Mouse (Mus musculus) embryo, embryonic 10.5 days (tissue): ENCODE data around the gene Mast4.
A peak's percentile ranks its signal among the peaks of the same experiment; 100 is the strongest.

Experiments
- DNase-seq: peaks from one replicate; pipeline ENCODE4 v3.0.0-alpha.2; 2015; ENCODE audit warnings: low spot score

Mast4 gene

DNA sequence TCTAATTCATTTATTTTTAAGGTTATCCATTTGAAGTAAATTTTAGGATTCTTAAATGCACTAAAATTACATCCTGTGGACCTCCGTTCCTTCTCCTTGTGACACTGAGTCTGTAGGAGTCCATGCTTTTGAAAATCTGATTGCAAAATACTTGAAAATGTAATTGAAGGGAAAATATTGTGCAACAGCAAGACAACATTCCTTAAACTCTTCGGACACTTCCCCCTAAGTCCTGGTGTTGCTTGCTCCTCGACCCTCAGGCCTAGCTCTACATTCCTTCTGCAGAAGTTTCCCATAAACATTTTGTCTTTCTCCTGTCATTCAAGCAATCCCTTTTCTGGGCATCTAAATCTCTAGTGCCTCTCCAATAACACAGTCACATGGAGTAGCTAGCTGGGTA, 474.2 kb downstream of the Mast4 start:
- DNase-seq = no peak

DNA sequence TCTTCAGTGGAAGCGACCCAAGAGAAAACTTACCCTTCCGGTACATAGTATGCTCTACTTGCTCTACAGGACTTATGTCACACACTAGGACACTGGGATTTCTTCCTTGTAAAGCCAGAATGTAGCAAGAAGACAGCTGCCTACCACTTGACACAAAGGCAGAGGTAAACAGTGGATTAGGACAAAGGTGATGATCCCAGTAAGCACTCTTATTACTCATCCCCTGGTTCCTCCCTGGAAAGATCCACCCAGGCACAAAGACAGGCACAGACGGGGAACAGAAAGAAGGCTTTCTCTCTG, 476.8 kb downstream of the Mast4 start:
- DNase-seq = no peak

DNA sequence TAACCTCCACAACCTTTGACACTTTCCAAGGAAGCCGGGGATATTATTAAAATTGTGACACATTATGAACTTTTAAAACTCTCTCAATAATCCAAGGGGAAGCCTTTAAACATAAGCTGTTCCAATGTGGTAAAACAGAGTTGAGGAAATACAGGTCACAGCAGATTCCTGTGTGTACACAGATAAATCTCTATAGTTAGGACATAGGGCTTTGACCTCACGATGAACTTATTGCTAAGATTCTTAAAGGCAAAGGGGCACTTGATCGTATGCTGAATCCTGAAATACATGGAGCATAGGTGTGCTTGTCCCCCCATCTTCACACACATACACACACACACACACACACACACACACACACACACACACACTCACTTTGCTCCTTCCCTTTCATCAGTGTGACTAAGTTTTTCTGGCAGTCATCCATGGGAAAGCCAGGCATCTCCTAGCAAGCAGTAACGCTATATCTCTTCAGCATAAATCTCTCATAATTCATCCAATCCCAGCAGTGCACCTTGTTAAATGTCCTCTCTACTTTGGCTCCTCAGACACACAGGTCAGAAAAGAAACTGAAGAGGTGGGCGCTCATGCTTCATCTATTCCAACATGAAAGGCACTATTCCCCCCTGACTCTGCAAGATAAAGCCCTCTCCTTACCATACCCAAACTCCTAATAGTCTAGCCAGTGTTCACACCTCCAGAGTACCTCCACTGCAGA, 477.3 kb downstream of the Mast4 start:
- DNase-seq = no peak

DNA sequence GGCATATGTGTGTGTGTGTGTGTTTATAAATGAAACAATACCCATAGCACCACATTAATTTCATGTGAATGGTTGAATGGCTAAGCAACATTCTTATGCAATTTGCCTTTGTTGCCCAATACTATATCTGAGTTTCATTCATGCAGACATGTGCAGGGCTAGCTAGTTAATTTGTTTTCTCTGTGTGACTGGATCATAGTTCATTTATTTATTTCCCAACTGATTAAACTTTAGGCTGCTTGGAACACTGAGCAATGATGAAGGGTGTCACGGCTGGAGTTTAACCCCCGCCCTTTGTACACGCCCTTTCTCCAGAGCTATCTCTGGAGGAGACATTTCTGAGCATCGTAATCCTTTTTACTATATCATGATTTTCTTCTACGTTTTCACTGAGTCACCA, 481.4 kb downstream of the Mast4 start:
- no peak for DNase-seq

DNA sequence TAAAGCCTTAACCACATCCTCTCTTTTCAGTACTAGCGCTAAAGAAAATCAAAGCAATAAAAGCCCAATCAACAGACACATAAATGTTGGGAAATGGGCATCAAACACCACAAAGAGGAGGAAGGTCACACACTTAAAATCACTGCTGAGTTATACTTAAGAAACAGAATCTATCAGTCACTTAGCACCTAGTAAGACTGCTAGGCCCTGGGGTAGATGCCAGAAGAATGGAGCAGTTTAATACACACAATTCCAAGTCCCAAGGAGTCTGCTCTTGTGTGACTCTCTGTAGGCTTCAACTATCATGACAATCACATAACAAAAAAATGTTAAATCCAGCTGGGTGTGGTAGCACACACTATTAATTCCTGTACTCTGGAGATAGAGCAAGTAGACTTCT, 483.0 kb downstream of the Mast4 start:
- no peak for DNase-seq

DNA sequence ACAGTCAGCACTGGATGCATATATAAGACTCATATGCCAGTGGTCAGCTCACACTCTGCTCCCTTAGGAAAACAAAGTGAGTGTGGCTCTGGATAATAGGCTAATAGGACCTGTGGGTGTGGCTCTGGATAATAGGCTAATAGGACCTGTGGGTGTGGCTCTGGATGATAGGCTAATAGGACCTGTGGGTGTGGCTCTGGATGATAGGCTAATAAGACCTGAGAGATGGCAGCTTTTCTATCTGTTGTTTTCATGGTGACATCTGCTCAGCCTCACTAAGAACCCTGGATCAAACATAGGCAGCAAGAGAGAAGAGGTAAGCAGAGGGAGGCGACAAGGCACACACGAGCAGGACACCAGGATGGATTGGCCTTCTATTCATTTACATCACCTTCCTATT, 483.7 kb downstream of the Mast4 start:
- DNase-seq = no peak

DNA sequence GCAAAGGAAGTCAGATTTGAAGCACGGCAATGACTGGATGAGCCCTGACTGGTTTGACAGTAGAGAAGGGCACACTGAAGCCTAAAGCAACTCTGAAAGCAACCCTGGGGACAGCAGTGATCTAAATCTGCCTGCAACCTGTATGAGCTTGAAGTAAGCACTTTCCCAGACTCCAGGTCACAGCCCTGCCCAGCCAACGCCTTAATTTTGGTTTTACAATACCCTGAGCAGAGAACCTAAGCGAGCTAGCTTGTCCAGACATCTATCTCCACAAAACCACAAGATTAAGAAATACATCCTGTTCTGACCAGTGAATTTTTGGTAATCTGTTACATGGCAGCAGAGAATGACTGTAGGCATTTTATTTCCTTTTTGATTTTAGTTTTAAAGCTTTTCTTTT, 485.2 kb downstream of the Mast4 start:
- no peak for DNase-seq

DNA sequence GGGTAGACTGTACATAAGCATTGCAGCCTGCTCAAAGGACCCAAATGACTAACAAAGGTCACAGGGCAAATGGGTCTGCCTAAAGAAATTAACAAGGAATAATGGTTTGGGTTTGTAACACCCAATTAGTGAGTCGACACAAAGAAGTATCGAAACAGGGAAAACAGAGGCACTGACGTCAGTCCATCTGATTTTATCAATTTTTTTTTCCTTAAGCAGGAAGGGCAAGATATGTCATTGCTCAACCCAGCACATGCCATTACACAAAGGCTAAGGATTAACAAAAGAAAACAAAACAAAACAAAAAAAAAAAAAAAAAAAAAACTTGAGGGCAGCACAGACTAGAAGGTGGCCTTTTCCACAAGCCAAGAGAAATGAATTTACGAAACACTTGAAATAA, 487.8 kb downstream of the Mast4 start:
- DNase-seq = no peak

DNA sequence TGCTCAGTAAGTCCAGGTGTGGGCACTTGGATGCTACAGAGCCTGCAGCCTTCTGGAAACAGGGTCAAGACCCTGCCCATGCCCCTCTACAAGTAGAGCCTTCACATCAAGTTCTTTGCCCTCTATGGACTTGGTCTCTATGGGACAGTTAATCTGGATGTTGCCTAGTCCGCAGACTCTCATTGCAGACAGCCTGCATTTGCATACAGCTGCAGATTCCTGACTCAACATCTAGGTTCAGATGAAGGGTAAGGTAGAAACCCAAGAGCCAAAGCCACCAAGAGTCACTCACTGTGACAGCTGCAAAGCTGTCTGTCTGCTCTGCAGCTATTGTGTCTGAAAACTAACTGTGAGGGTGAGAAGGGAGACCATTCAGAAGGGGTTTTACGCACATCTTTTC, 491.6 kb downstream of the Mast4 start:
- DNase-seq = peak; percentile 23

DNA sequence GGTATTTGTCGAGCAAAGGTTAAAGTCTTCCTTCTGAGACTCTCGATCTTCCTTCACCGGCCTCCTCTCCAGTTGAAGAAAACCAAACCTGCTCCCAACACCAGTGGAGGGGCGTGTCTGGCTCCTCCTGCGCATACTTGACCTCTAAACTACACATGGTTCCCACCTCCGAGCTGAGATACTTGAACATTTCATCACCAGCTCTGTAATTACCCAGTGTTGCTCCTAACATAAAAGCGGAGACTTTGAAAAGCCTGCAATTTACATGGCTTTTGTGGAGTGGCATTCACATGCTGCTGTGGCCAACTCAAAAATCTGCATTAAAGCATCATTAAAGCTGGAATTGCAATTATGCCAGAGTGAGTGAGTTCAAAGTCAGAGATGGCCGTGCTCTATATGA, 492.1 kb downstream of the Mast4 start:
- peak; percentile 18 for DNase-seq

DNA sequence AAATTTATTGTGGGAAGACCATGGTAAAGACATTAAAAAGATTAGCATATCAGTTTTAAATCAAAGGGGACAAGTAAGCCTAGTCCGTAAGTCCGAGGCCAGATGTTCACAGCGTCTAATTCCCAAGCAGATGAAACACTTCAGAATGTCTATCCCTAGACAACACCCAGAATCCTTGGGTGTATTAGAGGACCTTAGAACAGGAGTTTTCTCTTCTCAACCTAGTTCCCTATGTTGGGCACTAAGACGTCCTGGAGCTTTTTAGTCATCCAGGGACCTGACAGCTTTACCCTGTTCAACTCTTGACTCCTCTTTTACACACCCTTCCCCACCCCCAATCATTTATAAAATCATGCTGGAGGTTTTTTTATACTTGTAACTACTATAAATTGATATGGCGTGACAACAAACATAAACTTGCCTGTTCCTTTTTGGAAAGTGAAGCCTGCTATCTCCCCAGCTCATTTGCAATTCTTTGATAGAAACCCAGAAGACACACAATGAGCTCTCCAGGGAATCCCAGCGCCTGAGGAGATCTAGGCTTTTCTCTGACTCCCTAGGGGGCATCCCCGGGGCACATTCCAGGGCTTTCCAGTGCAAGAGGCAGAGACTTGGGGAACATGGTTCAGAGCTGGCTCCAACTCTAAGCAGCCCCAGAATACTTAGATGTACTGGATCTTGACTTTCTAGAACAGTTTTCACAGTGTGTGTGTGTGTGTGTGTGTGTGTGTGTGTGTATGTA, 494.4 kb downstream of the Mast4 start:
- no peak for DNase-seq

DNA sequence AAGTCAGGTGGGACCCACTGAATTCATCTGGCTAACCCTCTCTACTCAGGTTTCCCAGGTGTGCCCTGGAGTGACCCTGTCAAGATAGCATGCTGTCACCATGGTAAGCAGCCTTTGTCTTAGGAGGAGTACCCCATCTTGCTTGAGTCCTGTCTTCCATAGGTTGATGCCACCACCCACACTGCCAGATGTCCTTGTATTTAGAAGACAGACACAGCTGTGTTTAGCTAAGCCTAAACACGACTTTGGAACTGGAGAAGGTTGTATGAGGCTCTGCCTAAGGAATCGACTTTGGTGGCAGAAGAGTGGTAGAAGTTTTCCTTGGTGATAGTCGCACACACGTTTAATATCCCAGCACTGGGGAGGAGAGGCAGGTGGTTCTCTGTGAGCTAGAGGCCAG, 496.9 kb downstream of the Mast4 start:
- no peak for DNase-seq

DNA sequence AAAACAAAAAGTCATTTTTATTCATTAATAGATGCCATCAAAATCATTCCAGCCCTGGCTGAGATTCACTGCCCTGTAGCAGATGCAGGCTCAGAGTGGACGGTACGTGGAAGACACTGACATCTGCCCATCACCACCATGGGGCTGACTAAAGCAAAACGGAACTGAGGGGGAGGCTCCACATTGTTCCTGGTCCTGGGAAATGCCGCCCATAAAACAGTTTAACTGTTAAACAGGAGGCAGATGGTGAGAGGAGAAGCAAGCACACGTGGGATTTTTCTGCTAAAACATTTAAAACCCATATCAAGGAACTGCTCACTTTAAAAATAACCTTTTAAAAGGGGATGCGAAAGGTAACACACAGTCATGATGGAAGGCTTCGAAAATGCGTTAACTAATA, 499.0 kb downstream of the Mast4 start:
- DNase-seq = no peak

DNA sequence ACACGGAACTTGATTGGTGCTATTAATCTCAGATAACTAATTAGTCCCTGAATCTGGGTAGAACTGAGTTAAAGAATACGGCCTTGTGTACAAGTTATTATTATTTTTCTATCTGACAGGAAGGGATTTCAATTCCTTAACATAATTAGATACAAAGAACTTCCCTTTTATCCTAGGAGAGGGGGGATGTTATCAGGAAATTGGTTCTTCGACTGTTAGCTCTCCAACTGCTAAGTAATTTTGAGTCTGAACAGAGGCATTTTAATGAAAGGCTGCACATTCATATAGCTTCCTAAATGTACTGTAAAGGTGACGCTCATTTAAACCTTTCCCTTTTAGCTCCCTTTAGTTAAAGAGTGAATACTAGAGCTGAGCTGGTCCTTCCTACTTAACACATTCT, 516.0 kb downstream of the Mast4 start:
- DNase-seq = no peak

DNA sequence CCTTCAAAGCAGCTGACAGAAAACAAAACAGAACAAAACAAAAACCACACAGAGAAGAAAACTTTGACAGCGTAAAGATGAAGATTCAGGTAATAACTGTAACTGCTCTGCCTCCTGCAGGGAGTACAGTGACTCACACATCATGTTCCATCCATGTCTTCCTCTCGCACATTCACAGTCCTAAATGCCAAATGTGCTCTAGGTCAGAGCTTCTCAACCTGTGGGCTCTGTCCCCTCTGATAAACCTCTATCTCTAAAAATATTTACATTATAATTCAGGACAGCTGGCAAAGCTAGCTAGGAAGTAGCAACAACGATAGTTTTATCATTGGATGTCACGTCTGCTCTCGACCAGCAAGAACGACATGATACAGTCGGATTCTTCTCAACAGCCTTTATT, 517.6 kb downstream of the Mast4 start:
- no peak for DNase-seq

DNA sequence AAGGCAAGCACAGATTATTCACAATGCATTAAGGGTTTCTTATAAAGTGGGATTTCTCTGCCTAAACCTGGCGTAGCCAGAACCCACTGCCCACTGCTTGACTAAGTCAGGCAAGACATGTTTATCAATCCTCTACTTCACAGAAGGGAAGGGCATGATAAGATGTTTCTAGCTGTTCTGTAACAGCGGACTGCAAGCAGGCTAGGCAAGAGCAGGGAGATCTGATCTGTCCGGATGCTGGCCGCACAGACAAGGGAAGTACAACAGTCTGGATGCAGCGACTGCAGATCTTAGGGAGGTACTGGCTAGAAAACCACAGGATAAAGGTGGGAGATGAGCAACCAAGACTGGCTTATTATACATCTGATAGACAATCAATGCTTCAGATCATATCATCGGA, 519.1 kb downstream of the Mast4 start:
- DNase-seq = no peak

DNA sequence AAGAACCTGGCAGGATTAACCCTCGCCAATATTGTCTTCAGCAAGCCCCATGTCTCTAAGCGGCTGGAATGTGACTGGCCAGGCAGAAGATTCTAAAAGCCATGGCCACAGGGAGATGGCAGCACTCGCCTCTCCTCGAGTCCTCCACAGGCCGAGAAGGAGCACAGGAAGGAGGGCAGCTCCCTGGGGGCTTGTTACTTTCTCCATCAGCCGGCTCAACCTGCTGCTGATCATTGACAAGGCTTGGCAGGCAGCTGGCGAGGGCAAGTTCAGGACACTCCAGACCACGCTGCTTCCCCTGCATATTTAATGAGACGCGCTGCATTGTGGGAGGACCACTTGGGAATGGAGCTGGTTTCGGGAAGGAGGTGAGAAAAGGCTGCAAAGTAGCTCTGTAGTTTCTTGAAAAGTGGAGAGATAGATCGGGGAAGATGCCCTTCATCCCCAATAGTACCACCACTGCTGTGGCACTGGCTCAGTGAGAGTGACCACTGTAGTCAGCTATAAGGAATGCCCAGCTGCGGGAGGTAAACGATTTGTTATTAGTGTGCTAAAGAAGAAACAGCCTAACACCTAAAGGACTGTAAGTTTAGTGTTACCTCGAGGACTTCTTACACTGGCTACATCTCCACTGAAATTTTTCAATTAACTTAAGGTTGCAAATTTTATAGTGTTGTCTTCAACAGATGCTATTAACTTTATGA, 523.0 kb downstream of the Mast4 start:
- DNase-seq = peak; percentile 88

DNA sequence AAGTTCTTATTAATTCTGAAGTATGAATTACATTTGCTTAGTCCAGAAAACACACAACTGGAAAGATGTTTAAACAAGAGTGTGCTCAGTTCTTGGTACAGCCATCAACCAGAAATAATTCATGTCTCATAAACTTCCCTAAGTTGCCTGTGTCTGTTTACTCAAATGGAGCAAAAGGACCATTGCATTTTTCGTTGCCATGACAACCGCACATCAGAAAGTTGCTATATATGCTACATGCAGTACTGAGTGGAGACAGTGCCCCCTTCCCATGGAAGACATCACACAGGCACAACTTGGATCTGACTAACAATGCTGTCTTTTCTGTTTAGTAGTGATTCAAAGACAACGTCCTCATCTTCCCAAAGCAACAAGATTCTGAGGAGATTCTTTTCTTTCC, 527.6 kb downstream of the Mast4 start:
- no peak for DNase-seq

DNA sequence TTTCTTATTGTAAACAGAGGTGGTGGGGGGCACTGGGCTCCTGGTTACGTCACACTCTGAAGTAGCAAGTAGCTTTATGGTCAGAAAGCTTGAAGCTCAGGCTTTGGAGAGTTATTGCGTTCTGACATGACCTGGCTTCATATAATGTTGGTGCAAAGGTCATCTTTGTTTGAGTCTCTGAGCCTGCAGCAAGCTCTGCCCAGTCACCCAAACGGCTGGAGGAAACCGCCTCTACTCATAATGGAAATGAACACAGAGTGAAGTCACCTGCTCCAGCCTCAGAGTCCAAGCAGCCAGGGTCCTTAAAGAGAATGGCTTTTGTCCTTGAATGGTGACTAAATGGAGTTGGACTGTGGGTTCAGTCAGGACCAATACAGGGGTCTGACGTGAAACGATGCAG, 529.1 kb downstream of the Mast4 start:
- DNase-seq = no peak

DNA sequence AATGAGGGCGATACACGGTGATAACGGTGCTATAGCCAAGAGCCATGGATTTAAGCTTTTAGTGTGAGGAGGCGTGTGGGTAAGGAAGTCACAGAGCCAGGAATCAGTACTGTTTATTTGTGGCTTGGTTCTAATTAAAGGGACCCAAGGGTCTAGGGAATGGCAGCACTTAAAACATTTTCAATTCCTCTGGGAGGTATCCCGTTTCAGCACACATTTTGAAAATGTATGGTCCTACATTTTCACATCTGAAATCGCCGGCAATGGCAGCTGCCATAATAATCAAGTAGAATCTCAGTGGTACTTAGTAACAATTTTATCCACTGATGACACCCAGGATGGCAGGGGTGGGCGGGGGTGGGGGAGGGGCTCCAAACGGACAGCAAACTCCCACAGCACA, 531.1 kb downstream of the Mast4 start:
- DNase-seq = no peak

DNA sequence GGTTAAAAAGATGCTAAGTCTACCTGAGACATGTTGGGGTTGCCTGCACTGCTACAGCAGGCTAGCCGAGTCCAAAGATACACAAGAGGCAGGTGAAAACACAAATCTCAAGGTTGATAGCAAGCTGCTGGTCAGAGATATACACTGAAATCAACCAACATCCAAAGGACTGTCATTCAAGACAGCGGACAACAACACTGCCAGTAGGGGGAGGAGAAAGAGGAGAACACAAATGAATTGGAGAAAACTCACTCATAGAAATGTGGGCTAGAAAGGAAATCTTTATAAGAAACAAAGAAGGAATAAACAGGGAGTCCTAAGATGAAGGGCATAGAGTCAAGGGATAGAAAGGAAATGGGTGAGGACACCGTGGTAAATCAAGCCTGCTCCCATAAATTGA, 542.1 kb downstream of the Mast4 start:
- DNase-seq = no peak

DNA sequence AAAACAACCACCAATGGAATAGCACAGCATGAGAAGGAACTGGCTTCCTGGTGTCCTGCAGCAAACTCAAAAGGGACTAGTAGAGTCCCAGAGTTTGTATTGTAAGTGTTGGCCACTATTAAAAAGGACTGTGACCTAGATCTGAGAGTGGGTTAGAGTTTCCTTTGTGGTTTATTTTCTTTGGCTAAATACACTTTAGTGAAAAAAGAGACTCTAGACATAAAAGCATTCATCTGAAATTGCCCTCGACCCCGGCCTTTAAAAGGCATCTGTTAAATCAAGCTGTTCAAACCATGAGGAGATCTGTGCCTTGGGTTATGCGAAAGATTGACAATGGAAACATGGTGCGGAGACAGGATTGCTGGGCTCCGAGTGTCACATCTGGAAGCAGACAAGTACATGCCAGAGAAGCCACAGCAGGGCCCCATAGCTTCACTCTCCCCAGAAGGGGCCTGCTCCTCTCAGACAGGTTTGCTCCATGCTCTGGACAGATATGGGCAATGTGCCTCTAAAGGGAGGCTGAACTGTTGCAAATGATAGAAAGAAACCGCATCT, 543.6 kb downstream of the Mast4 start:
- peak; percentile 60 for DNase-seq

DNA sequence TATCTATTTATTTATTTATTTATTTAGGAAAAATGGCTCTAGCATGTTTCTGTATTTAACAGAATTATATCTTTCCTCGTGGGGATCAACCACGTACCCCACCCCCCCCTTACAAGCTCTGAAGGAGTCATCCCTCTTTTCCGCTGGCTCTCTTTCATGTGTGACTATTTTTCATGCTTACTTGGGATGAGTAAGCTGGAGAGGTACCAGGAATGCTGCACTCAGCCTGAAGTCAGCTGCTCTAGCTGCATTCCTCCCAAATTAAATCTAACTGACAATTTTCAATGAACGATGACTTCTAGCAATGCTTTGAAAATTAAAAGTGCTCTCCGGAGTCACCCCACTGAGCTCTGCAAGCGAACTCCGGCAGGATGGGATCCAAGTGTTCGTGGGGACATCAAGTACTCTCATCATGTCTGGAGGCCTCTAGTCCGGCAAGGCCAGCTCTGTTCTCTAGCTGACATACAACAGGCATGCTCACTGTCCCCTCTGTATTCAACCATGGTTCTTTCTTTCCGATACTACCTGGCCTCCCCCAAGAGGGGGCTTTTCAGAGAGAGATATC, 547.5 kb downstream of the Mast4 start:
- no peak for DNase-seq
